Mouse (Mus musculus): ENCODE data around the gene Pgap3. TPM values are rescaled to one million over a fixed set of nuclear protein-coding genes. Genes with fewer than 3 reads are reported as not detected.

Pgap3 gene
- polyA plus RNA-seq, 1 experiment = 2.1 TPM

- peak within 1 kb of the TSS; percentile 96 for H3K27ac ChIP-seq (replicated peaks; ENCODE audit: low read depth, low read length)
- H3K4me3 ChIP-seq (ENCODE audit: insufficient read depth, low read depth, low read length) = peak within 1 kb of the TSS; percentile 95
- H3K4me1 ChIP-seq (ENCODE audit: control insufficient read depth, insufficient read depth, insufficient read length, low read length) = peaks cover 34% of the 10 kb centered on the region
Measured at GRCm38 (mm10) chr11:98358161-98359083, 41.9 kb downstream of the Pgap3 start, which contains the start of gene Stard3. Stard3 (plus strand) TSS chr11:98358368.

GRCm38 (mm10) chr11:98357396-98358160 lies 42.7 kb downstream of the Pgap3 start:
- Histone ChIP-seq H3K4me1 (ENCODE audit: control insufficient read depth, insufficient read depth, insufficient read length, low read length) (peaks cover 34% of the 10 kb centered on the region), H3K4me3 (ENCODE audit: insufficient read depth, low read depth, low read length) (peak overlapping the region; percentile 63)

GRCm38 (mm10) chr11:98356625-98357394 lies 43.5 kb downstream of the Pgap3 start:
- Histone ChIP-seq H3K4me1 (ENCODE audit: control insufficient read depth, insufficient read depth, insufficient read length, low read length) (peaks cover 32% of the 10 kb centered on the region), H3K4me3 (ENCODE audit: insufficient read depth, low read depth, low read length) (0 out of 2 replicates have a peak overlapping the region, but pooled peaks have one; percentile 63), H3K27ac (replicated peaks; ENCODE audit: low read depth, low read length) (peak overlapping the region; percentile 84)

More at GRCm38 (mm10) chr11:98357396-98358160, 42.7 kb downstream of the Pgap3 start:
- peak overlapping the region; percentile 84 for H3K27ac ChIP-seq (replicated peaks; ENCODE audit: low read depth, low read length)

- Histone ChIP-seq H3K4me3 (ENCODE audit: insufficient read depth, low read depth, low read length) (no peak overlapping the region), H3K4me1 (ENCODE audit: control insufficient read depth, insufficient read depth, insufficient read length, low read length) (peaks cover 23% of the 10 kb centered on the region), H3K27ac (replicated peaks; ENCODE audit: low read depth, low read length) (no peak overlapping the region)
Measured at GRCm38 (mm10) chr11:98355732-98356299, 44.5 kb downstream of the Pgap3 start.

GRCm38 (mm10) chr11:98354445-98354844 lies 45.8 kb downstream of the Pgap3 start:
- Histone ChIP-seq H3K4me1 (ENCODE audit: control insufficient read depth, insufficient read depth, insufficient read length, low read length) (peaks cover 17% of the 10 kb centered on the region), H3K4me3 (ENCODE audit: insufficient read depth, low read depth, low read length) (no peak overlapping the region), H3K27ac (replicated peaks; ENCODE audit: low read depth, low read length) (no peak overlapping the region)

- Histone ChIP-seq H3K27ac (replicated peaks; ENCODE audit: low read depth, low read length) (no peak overlapping the region), H3K4me1 (ENCODE audit: control insufficient read depth, insufficient read depth, insufficient read length, low read length) (peaks cover 13% of the 10 kb centered on the region), H3K4me3 (ENCODE audit: insufficient read depth, low read depth, low read length) (no peak overlapping the region)
Measured at GRCm38 (mm10) chr11:98353651-98354211, 46.6 kb downstream of the Pgap3 start.

GRCm38 (mm10) chr11:98352272-98352990 lies 47.9 kb downstream of the Pgap3 start:
- H3K4me1 ChIP-seq (ENCODE audit: control insufficient read depth, insufficient read depth, insufficient read length, low read length) = peaks cover 11% of the 10 kb centered on the region
- H3K27ac ChIP-seq (replicated peaks; ENCODE audit: low read depth, low read length) = no peak overlapping the region
- H3K4me3 ChIP-seq (ENCODE audit: insufficient read depth, low read depth, low read length) = no peak overlapping the region

- no peak overlapping the region for H3K4me3 ChIP-seq (ENCODE audit: insufficient read depth, low read depth, low read length)
- H3K4me1 ChIP-seq (ENCODE audit: control insufficient read depth, insufficient read depth, insufficient read length, low read length) = no peaks in the 10 kb centered on the region
- H3K27ac ChIP-seq (replicated peaks; ENCODE audit: low read depth, low read length) = no peak overlapping the region
Measured at GRCm38 (mm10) chr11:98349308-98349707, 51.0 kb downstream of the Pgap3 start.

GRCm38 (mm10) chr11:98348083-98348961 lies 52.0 kb downstream of the Pgap3 start, which contains the start of gene Ppp1r1b:
Ppp1r1b (plus strand) TSS chr11:98348404.
- H3K4me1 ChIP-seq (ENCODE audit: control insufficient read depth, insufficient read depth, insufficient read length, low read length) = no peaks in the 10 kb centered on the region
- H3K27ac ChIP-seq (replicated peaks; ENCODE audit: low read depth, low read length) = no peak within 1 kb of the TSS
- peak within 1 kb of the TSS; percentile 54 for H3K4me3 ChIP-seq (ENCODE audit: insufficient read depth, low read depth, low read length)

- H3K27ac ChIP-seq (replicated peaks; ENCODE audit: low read depth, low read length) = no peak overlapping the region
- H3K4me1 ChIP-seq (ENCODE audit: control insufficient read depth, insufficient read depth, insufficient read length, low read length) = no peaks in the 10 kb centered on the region
- no peak overlapping the region for H3K4me3 ChIP-seq (ENCODE audit: insufficient read depth, low read depth, low read length)
Measured at GRCm38 (mm10) chr11:98347385-98348082, 52.8 kb downstream of the Pgap3 start.

- no peak overlapping the region for H3K27ac ChIP-seq (replicated peaks; ENCODE audit: low read depth, low read length)
- H3K4me3 ChIP-seq (ENCODE audit: insufficient read depth, low read depth, low read length) = no peak overlapping the region
- no peaks in the 10 kb centered on the region for H3K4me1 ChIP-seq (ENCODE audit: control insufficient read depth, insufficient read depth, insufficient read length, low read length)
Measured at GRCm38 (mm10) chr11:98346168-98346567, 54.1 kb downstream of the Pgap3 start.

GRCm38 (mm10) chr11:98345253-98345652 lies 55.0 kb downstream of the Pgap3 start:
- no peak overlapping the region for H3K27ac ChIP-seq (replicated peaks; ENCODE audit: low read depth, low read length)
- no peak overlapping the region for H3K4me3 ChIP-seq (ENCODE audit: insufficient read depth, low read depth, low read length)
- no peaks in the 10 kb centered on the region for H3K4me1 ChIP-seq (ENCODE audit: control insufficient read depth, insufficient read depth, insufficient read length, low read length)
